Mouse (Mus musculus) forebrain, embryonic 15.5 days (tissue): ENCODE results near the gene Eif3l. TPM values are rescaled to one million over a fixed set of nuclear protein-coding genes. Genes with fewer than 3 reads are reported as not detected.

ENCODE experiments used
- ATAC-seq: fragments of 200-750 bp; cut with Nextera tagmentation; replicated peaks from 2 replicates; pipeline ENCODE4 v1.8.0; 2017; ENCODE audit warnings: mild to moderate bottlenecking, moderate TSS enrichment, moderate library complexity
- H3K27ac ChIP-seq: fragments of 300-500 bp; sonication (generic); replicated peaks from 2 replicates; pipeline ENCODE4 v1.5.1; 2015; ENCODE audit warnings: mild to moderate bottlenecking, inconsistent platforms
- H3K27me3 ChIP-seq: fragments of 300-500 bp; sonication (generic); 2 replicates; pipeline ENCODE4 v1.6.1; 2015; ENCODE audit warnings: inconsistent platforms
- H3K36me3 ChIP-seq: fragments of 300-500 bp; sonication (generic); 2 replicates; pipeline ENCODE4 v1.6.1; 2015; ENCODE audit warnings: mild to moderate bottlenecking, inconsistent platforms
- H3K4me1 ChIP-seq: fragments of 300-500 bp; sonication (generic); 2 replicates; pipeline ENCODE4 v1.6.1; 2015; ENCODE audit warnings: inconsistent platforms
- H3K4me2 ChIP-seq: fragments of 300-500 bp; sonication (generic); replicated peaks from 2 replicates; pipeline ENCODE4 v1.6.1; 2015; ENCODE audit warnings: mild to moderate bottlenecking, inconsistent platforms
- H3K4me3 ChIP-seq: fragments of 300-500 bp; sonication (generic); 2 replicates; pipeline ENCODE4 v1.5.1; 2015; ENCODE audit warnings: mild to moderate bottlenecking, inconsistent platforms
- H3K9ac ChIP-seq: fragments of 300-500 bp; sonication (generic); replicated peaks from 2 replicates; pipeline ENCODE4 v1.6.1; 2015; ENCODE audit warnings: mild to moderate bottlenecking, inconsistent platforms
- H3K9me3 ChIP-seq: fragments of 300-500 bp; sonication (generic); 2 replicates; pipeline ENCODE4 v1.6.1; 2016; ENCODE audit warnings: inconsistent platforms
- WGBS: fragments of 180-500 bp; shearing (Covaris S2); methylation state at CpG from one replicate; pipeline ENCODE4 v1.1.7; 2015; ENCODE audit warnings: mixed read lengths; 5-methylcytosine and 5-hydroxymethylcytosine counted together
- polyA plus RNA-seq: library from polyadenylated mRNA; unstranded; fragments of >200 nt; fragmentation: Nextera tagmentation; extraction: Ambion mirVana; gene quantifications from 2 replicates; pipeline ENCODE4 v1.2.1, GENCODE M21; 2015

Gene Eif3l
- polyA plus RNA-seq, 1 experiment from 2014 or later = 195 TPM

DNA sequence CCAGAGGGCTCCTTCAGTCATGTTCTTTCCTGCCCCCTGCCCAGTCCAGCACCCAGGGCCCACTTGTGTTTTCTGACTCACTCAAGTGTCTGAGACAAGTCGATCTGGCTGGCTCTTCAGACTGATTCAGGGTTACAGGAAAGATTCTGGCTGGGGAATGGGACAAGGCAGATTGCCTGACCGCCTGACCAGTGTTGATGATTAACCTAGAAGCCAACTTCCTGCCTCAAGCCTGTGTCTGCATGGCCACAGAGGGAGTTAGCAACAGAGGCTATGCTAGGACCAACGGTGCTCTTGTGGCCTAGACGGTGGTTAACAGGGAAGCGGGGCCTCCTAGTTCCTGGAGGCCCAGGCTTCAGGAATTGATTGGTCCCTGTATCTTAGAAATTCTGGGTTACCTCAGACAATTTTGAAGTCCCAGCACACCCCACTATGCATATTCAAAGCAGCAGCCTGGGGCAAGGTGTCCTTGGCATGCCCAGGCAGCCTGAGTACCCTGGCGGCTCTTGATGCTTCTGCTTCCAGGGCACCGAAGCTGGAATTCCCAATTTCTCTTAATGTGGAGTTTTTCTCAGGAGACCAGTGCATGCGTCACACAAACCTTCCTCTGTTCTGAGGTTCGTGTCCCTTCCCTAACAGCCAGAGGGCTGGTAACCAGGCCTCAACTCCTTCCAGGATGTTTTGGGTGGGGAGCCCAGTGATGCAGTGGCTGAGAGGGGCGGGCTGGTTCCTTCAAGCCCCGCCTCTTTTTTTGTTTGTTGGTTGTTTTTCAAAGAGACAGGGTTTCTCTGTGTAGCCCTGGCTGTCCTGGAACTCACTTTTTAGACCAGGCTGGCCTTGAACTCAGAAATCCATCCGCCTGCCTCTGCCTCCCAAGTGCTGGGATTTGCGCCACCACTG, 23.3 kb upstream of the Eif3l start:
- no peak overlapping the region for H3K4me2 ChIP-seq
- 77% methylated on average over 13 of the region's 13 CpGs for WGBS
- no peaks in the 10 kb centered on the region for H3K27me3 ChIP-seq
- peaks cover 44% of the 10 kb centered on the region for H3K36me3 ChIP-seq
- no peak overlapping the region for H3K27ac ChIP-seq
- peaks cover 5% of the 10 kb centered on the region; the same call in 1 of the 2 replicates for H3K4me1 ChIP-seq
- H3K9ac ChIP-seq = no peak overlapping the region
- H3K4me3 ChIP-seq = no peak overlapping the region
- ATAC-seq = no peak
- no peaks in the 10 kb centered on the region for H3K9me3 ChIP-seq

DNA sequence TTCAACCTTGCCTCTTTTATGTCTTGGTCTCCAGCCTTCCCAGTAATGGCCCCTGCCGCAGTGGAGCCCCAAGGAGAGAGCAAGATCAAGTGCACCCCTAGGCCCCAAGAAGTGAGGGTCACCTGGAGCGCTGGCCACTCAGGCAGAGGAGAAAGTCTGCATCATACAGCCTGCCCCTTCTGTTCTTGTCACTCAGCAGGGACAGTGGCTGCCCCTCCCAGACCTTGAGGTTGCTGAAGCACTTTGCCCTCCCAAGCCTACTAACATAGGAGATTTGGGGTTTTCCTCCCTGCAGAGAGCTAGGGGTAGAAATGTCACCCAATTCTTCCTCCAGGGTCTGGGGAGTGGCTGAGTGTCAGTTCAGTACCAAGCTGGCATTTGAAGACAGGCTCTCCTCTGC, 22.6 kb upstream of the Eif3l start:
- ATAC-seq = no peak
- H3K36me3 ChIP-seq = peaks cover 50% of the 10 kb centered on the region
- H3K4me2 ChIP-seq = no peak overlapping the region
- WGBS = 85% methylated on average over 2 of the region's 2 CpGs
- H3K27ac ChIP-seq = no peak overlapping the region
- H3K27me3 ChIP-seq = no peaks in the 10 kb centered on the region
- peaks cover 5% of the 10 kb centered on the region; the same call in 1 of the 2 replicates for H3K4me1 ChIP-seq
- no peak overlapping the region for H3K4me3 ChIP-seq
- no peak overlapping the region for H3K9ac ChIP-seq
- H3K9me3 ChIP-seq = no peaks in the 10 kb centered on the region

DNA sequence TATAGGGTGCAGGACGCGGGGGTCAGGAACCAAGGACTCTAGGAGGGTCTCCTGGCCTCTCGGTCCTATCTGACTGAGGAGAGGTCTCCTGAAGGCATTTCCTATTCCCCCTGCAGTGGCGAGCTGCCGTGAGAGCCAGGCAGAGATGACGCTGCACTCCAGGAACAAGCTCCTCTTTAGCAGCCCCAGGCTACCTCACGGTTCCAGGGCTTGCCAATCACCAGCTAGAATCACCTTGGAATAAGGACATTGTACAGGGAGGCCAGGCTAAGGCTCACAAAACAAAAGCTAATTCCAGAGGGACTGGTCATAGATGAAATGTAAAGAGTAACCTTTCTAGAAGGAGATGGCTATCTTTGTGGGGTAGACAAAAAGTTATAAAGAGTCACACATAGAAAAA, 18.4 kb upstream of the Eif3l start:
- Histone ChIP-seq H3K36me3 (peaks cover 81% of the 10 kb centered on the region), H3K4me3 (no peak overlapping the region), H3K9me3 (no peaks in the 10 kb centered on the region), H3K9ac (no peak overlapping the region), H3K27ac (no peak overlapping the region), H3K27me3 (no peaks in the 10 kb centered on the region), H3K4me1 (peaks cover 13% of the 10 kb centered on the region), H3K4me2 (no peak overlapping the region)
- ATAC-seq = no peak
- 92% methylated on average over 7 of the region's 7 CpGs for WGBS

DNA sequence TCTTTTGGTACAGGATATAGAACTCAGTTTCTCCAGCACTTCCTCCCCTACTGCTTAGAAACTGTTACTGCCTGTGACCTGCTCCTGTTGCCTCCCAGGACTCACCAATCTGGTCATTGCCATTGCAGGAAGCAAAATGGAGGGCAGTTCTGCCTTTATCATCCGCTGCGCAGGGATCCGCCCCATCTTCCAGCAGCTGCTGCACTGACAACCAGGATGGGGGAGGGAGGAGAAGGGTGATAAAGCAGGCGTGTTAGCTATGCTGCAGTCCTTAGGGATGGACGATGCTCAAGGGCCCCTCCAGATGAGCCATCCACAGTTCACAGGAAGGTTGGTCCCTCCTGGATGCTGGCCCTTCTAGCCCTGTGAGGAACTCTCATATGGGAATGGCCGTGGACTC, 17.1 kb upstream of the Eif3l start:
- Histone ChIP-seq H3K36me3 (peaks cover 76% of the 10 kb centered on the region), H3K27ac (no peak overlapping the region), H3K27me3 (no peaks in the 10 kb centered on the region), H3K4me1 (peaks cover 19% of the 10 kb centered on the region), H3K9ac (no peak overlapping the region), H3K4me3 (no peak overlapping the region), H3K4me2 (no peak overlapping the region), H3K9me3 (no peaks in the 10 kb centered on the region)
- no peak for ATAC-seq
- 95% methylated on average over 6 of the region's 6 CpGs for WGBS

DNA sequence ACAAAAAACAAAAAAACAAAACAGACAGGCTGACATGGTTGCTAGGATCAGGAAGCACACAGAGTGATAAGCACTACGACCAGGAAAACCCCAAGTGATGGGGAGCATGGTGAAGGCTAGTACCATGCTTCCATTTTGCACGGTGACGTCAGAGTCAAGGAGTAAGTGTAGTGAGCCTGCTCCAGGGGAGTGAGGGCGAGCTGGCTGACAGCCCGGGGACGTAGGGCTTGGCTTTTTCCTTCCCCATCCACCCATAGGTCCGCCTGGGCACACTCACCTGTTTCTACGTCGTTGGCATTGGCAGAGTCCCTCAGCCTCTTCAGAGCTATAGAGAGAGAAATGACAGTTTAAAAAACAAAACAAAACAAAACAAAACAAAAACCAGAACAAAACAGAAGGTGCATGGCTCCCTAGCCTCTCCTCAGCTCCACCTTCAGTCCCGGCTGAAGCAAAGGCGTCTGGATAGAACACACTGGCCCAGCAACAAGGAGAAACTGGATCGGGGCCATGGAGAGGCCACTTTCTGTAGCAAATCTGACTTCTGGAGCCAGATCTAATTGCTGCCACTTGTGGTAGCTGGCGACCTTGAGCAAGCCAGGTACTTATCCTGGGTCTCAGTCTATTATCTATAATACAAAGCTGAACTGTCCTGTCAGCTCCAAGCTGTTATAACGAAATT, 14.0 kb upstream of the Eif3l start:
- Histone ChIP-seq H3K36me3 (peaks cover 44% of the 10 kb centered on the region), H3K4me2 (peak overlapping the region; percentile 81), H3K9ac (no peak overlapping the region), H3K4me3 (0 out of 2 replicates have a peak overlapping the region, but pooled peaks have one; percentile 94), H3K27ac (no peak overlapping the region), H3K27me3 (no peaks in the 10 kb centered on the region), H3K4me1 (peaks cover 24% of the 10 kb centered on the region), H3K9me3 (no peaks in the 10 kb centered on the region)
- WGBS = 87% methylated on average over 14 of the region's 14 CpGs
- ATAC-seq = no peak

DNA sequence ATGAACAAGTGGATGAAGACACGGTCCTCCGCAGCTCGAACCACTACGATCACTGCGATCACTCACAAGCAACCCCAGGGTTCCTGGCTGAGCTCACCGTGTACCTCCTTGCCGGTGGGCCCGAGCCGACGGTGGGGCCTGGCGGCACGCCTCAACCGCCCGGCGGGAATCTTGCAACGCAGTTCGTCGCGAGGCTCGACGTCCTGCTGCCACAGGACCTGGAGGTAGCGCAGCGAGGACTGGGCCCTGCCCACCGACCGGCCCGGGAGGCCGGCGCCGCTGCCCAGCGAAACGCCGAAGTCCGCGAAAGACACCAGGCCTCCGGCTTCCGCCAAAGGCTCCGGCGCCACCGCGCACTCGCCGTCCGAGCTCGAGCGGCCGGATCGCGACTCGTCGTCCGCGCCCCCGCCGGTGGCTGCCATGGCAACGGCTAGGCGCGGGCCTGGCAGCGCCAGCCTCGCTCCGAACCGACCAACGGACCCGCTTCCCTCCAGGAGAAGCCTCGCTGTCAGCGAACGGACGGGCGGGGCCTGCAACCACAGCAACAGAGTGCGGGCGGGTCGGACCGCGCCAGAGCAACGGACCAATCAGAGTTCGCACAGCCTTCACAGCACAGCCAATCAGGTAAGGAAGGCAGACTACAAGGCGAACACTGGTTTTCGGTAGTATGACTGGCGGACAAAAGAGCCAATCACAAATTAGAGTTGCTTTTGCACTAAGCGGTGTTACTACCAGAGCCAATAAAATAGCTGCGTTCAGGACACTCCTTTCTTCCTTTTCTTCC, 12.4 kb upstream of the Eif3l start, which contains the start of gene Ankrd54:
Gene Ankrd54 (minus strand): TSS at position 518 of the 784 bp plus-strand sequence.
- H3K4me2 ChIP-seq = peak within 1 kb of the TSS; percentile 81
- H3K4me3 ChIP-seq = peak within 1 kb of the TSS; percentile 94
- peak within 1 kb of the TSS; percentile 88 for H3K9ac ChIP-seq
- WGBS = under 1% methylated on average over 80 of the region's 80 CpGs
- peaks cover 28% of the 10 kb centered on the region for H3K36me3 ChIP-seq
- ATAC-seq = peak; percentile 100
- H3K27ac ChIP-seq = peak within 1 kb of the TSS; percentile 80
- peaks cover 24% of the 10 kb centered on the region for H3K4me1 ChIP-seq
- H3K9me3 ChIP-seq = no peaks in the 10 kb centered on the region
- H3K27me3 ChIP-seq = no peaks in the 10 kb centered on the region

DNA sequence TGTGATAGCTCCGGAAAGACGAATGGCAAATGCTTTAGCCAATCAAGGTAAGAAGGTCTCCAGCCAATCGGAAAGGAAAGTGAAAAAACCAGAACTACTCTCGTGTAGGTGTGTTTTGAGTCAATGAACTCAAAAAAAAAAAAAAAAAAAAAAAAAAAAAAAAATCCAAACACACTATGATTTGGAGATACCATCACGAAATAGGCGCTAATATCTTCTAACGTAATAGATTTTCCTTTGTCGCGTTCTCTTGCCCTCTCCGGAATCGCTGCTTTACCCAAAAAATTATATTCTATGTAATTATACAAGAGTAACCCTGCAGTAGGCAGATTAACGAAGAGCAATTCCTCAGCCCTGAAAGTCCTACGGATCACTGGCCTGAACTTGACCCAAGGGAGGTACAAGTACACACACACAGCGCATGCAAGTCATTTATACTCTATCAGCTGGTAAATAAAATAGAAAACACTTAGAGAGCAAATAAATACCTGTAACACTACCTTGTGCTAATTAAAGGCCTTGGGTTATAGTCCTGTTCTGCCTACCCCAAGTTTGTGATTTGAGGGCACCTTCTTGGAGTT, 11.7 kb upstream of the Eif3l start:
- Histone ChIP-seq H3K4me2 (peak overlapping the region; percentile 57), H3K9me3 (no peaks in the 10 kb centered on the region), H3K27me3 (no peaks in the 10 kb centered on the region), H3K4me1 (peaks cover 24% of the 10 kb centered on the region), H3K9ac (peak overlapping the region; percentile 32), H3K36me3 (peaks cover 22% of the 10 kb centered on the region), H3K27ac (peak overlapping the region; percentile 66), H3K4me3 (peak overlapping the region; percentile 94)
- ATAC-seq = peak; percentile 0; the same call in 1 of the 2 replicates
- WGBS = 11% methylated on average over 14 of the region's 14 CpGs

DNA sequence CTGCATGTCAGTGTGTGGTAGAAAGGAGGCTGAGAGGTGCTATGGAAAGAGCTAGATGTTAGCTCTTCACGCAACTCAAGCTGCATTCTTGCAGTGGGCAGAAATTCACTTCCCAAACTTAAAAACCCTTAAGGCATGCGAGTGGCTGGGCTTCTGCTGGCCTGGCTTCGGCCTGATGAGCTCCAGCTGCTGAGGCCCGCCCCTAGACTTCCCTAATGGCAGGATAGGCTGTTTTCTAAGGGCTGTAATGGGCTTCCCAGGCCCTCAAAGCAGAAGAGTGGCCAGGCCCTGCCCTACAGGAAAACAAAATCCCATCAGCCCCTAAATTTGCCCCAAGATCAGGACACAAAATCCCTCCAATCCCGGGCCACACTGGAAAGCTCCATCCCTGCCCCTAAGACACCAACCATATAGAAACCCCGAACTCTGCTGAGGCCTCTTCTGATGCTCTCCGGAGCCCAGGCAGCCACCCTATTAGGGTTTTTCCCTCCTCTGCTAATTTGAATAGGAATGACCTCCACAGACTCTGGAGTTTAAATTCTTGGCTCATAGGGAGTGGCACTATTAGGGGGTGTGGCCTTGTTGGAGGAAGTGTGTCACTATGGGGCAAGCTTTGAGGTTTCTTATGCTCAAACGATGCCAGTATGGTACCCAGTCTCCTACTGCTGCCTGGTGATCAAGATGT, 9.8 kb upstream of the Eif3l start:
- Histone ChIP-seq H3K4me2 (no peak overlapping the region), H3K27ac (no peak overlapping the region), H3K4me3 (no peak overlapping the region), H3K9ac (no peak overlapping the region), H3K9me3 (no peaks in the 10 kb centered on the region), H3K4me1 (peaks cover 24% of the 10 kb centered on the region), H3K27me3 (no peaks in the 10 kb centered on the region), H3K36me3 (peaks cover 7% of the 10 kb centered on the region)
- 76% methylated on average over 8 of the region's 8 CpGs for WGBS
- no peak for ATAC-seq

DNA sequence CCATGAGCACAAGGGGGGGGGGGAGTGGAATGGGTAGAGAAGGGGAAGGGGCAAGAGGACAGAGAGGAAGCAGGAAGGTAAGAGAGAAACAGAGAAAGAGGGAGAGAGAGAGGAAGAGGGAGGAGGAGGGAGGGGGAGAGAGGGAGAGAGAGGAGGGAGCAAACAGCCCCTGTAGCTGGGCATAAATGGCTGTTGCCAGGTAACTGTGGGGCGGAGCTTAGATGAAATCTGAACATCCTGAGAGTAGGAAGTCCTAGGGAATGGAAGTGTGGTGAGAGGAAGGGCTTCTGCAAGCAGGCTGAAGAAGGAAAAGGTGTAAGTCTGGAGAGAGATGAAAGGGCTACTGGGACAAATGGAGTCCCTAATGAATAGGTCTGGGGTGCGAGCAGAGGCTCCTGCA, 8.7 kb upstream of the Eif3l start:
- WGBS = 43% methylated on average over 2 of the region's 2 CpGs
- no peak overlapping the region for H3K4me3 ChIP-seq
- no peak overlapping the region for H3K27ac ChIP-seq
- H3K9me3 ChIP-seq = no peaks in the 10 kb centered on the region
- H3K9ac ChIP-seq = no peak overlapping the region
- no peak overlapping the region for H3K4me2 ChIP-seq
- H3K4me1 ChIP-seq = peaks cover 14% of the 10 kb centered on the region
- H3K36me3 ChIP-seq = no peaks in the 10 kb centered on the region
- ATAC-seq = no peak
- H3K27me3 ChIP-seq = no peaks in the 10 kb centered on the region

DNA sequence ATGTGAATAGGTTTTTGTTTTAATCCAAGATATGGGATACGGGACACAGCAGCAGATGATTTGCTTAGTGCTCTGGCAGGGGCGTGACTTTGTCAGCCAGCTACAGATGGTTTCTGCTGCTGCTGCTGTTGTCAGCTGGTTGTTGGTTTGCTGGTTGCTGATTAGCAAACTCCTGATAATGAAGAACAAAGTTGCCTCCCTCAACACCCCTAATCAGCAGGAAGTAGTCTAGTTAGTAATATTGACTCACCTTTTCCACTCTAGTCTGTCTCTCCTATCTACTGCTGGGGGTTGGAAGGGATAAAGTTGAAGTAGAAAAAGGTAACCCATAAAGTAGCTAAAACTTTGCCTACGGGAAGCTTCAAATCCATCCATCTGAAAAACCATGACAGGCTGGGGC, 7.3 kb upstream of the Eif3l start:
- H3K4me1 ChIP-seq = peaks cover 5% of the 10 kb centered on the region
- ATAC-seq = no peak
- no peaks in the 10 kb centered on the region for H3K36me3 ChIP-seq
- H3K9me3 ChIP-seq = no peaks in the 10 kb centered on the region
- WGBS = 83% methylated on average over 3 of the region's 3 CpGs
- no peak overlapping the region for H3K9ac ChIP-seq
- no peak overlapping the region for H3K4me3 ChIP-seq
- H3K4me2 ChIP-seq = no peak overlapping the region
- H3K27ac ChIP-seq = no peak overlapping the region
- no peaks in the 10 kb centered on the region for H3K27me3 ChIP-seq

DNA sequence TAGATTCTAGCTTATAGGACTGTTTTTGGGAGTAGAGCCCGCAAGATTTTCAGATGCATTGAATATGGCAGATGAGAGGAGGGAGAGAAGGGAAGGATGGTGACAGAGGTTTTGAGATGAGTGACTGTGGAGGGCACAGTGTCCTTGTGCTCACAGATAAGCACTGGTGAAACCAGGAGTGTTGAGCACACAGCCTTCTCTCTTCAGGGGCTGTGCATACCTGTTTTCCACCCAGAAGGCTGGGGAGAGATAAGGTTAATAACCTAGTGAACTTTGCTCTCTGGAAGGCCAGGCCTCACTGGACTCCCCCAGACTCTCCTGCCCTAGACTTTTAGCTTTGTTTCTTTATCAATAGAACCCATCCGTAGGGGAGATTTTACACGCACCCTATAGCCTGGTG, 6.6 kb upstream of the Eif3l start:
- Histone ChIP-seq H3K4me3 (no peak overlapping the region), H3K9me3 (no peaks in the 10 kb centered on the region), H3K27me3 (no peaks in the 10 kb centered on the region), H3K27ac (no peak overlapping the region), H3K9ac (no peak overlapping the region), H3K36me3 (no peaks in the 10 kb centered on the region), H3K4me1 (peaks cover 3% of the 10 kb centered on the region), H3K4me2 (no peak overlapping the region)
- no peak for ATAC-seq
- 79% methylated on average over 3 of the region's 3 CpGs for WGBS
